Mouse (Mus musculus): ENCODE measurements at regions not wholly inside any gene's neighbourhood (a gene's known extent, or its start where the extent isn't known, plus 50 kb on each side); places are given as distances from the start of the nearest gene placed in this dataset.

GRCm38 (mm10) chr16:95921169-95921568 is 69.6 kb downstream of the Psmg1 start:
- H3K27me3 ChIP-seq (ENCODE audit: insufficient read depth, low read length), result no peaks in the 10 kb centered on the region
- 84% methylated on average over 4 of the region's 4 CpGs for WGBS
- no peaks in the 10 kb centered on the region for H3K9me3 ChIP-seq (ENCODE audit: low read length)
- no peak overlapping the region for H3K4me3 ChIP-seq (ENCODE audit: low read length)
- H3K4me1 ChIP-seq (ENCODE audit: insufficient read depth, low read length), result no peaks in the 10 kb centered on the region
- no peak overlapping the region for H3K27ac ChIP-seq
- H3K36me3 ChIP-seq (ENCODE audit: insufficient read depth, low read length), result no peaks in the 10 kb centered on the region
- ATAC-seq, result no peak
- TF ChIP-seq CTCF (IDR thresholded peaks at IDR 0.05; ENCODE audit: low read depth), result no peak
- no peak overlapping the region for H3K9ac ChIP-seq (replicated peaks; ENCODE audit: low read length)
- no peak for DNase-seq (ENCODE audit: low spot score)
- H3K4me2 ChIP-seq (ENCODE audit: low read depth, low read length), result no peak overlapping the region

GRCm38 (mm10) chr16:95918651-95919425 is 71.9 kb downstream of the Psmg1 start:
- Histone ChIP-seq H3K27ac (no peak overlapping the region), H3K27me3 (ENCODE audit: insufficient read depth, low read length) (no peaks in the 10 kb centered on the region), H3K36me3 (ENCODE audit: insufficient read depth, low read length) (no peaks in the 10 kb centered on the region), H3K4me1 (ENCODE audit: insufficient read depth, low read length) (no peaks in the 10 kb centered on the region), H3K9ac (replicated peaks; ENCODE audit: low read length) (no peak overlapping the region), H3K9me3 (ENCODE audit: low read length) (no peaks in the 10 kb centered on the region), H3K4me3 (ENCODE audit: low read length) (no peak overlapping the region), H3K4me2 (ENCODE audit: low read depth, low read length) (no peak overlapping the region)
- DNase-seq (ENCODE audit: low spot score) (no peak), ATAC-seq (no peak)
- 93% methylated on average over 16 of the region's 16 CpGs for WGBS
- no peak for TF ChIP-seq CTCF (IDR thresholded peaks at IDR 0.05; ENCODE audit: low read depth)

- no peak overlapping the region for H3K27ac ChIP-seq
- H3K27me3 ChIP-seq (ENCODE audit: insufficient read depth, low read length), result no peaks in the 10 kb centered on the region
- no peaks in the 10 kb centered on the region for H3K4me1 ChIP-seq (ENCODE audit: insufficient read depth, low read length)
- no peak overlapping the region for H3K9ac ChIP-seq (replicated peaks; ENCODE audit: low read length)
- no peak for DNase-seq (ENCODE audit: low spot score)
- no peak overlapping the region for H3K4me3 ChIP-seq (ENCODE audit: low read length)
- TF ChIP-seq CTCF (IDR thresholded peaks at IDR 0.05; ENCODE audit: low read depth), result no peak
- 73% methylated on average over 14 of the region's 14 CpGs for WGBS
- no peaks in the 10 kb centered on the region for H3K9me3 ChIP-seq (ENCODE audit: low read length)
- no peaks in the 10 kb centered on the region for H3K36me3 ChIP-seq (ENCODE audit: insufficient read depth, low read length)
- no peak for ATAC-seq
- no peak overlapping the region for H3K4me2 ChIP-seq (ENCODE audit: low read depth, low read length)
These were observed 72.9 kb downstream of the Psmg1 start for GRCm38 (mm10) chr16:95917635-95918407.

GRCm38 (mm10) chr16:95913879-95914278 is 76.9 kb downstream of the Psmg1 start:
- DNase-seq (ENCODE audit: low spot score), result no peak

GRCm38 (mm10) chr16:95904531-95905165 is 86.1 kb downstream of the Psmg1 start:
- Histone ChIP-seq H3K4me2 (ENCODE audit: low read depth, low read length) (no peak overlapping the region), H3K27me3 (ENCODE audit: insufficient read depth, low read length) (no peaks in the 10 kb centered on the region), H3K9ac (replicated peaks; ENCODE audit: low read length) (no peak overlapping the region), H3K4me3 (ENCODE audit: low read length) (no peak overlapping the region), H3K9me3 (ENCODE audit: low read length) (no peaks in the 10 kb centered on the region), H3K4me1 (ENCODE audit: insufficient read depth, low read length) (no peaks in the 10 kb centered on the region), H3K27ac (no peak overlapping the region), H3K36me3 (ENCODE audit: insufficient read depth, low read length) (no peaks in the 10 kb centered on the region)
- no peak for TF ChIP-seq CTCF (IDR thresholded peaks at IDR 0.05; ENCODE audit: low read depth)
- DNase-seq (ENCODE audit: low spot score) (no peak), ATAC-seq (no peak)
- WGBS, result 85% methylated on average over 6 of the region's 6 CpGs

More at GRCm38 (mm10) chr16:95913879-95914278, 76.9 kb downstream of the Psmg1 start:
- Histone ChIP-seq H3K4me1 (ENCODE audit: insufficient read depth, low read length) (no peaks in the 10 kb centered on the region), H3K4me3 (ENCODE audit: low read length) (no peak overlapping the region), H3K4me2 (ENCODE audit: low read depth, low read length) (no peak overlapping the region), H3K9me3 (ENCODE audit: low read length) (no peaks in the 10 kb centered on the region), H3K36me3 (ENCODE audit: insufficient read depth, low read length) (no peaks in the 10 kb centered on the region), H3K27me3 (ENCODE audit: insufficient read depth, low read length) (no peaks in the 10 kb centered on the region), H3K27ac (no peak overlapping the region), H3K9ac (replicated peaks; ENCODE audit: low read length) (no peak overlapping the region)
- TF ChIP-seq CTCF (IDR thresholded peaks at IDR 0.05; ENCODE audit: low read depth), result no peak
- no peak for ATAC-seq
- 73% methylated on average over 5 of the region's 5 CpGs for WGBS

GRCm38 (mm10) chr16:95903383-95903913 is 87.3 kb downstream of the Psmg1 start:
- no peak for TF ChIP-seq CTCF (IDR thresholded peaks at IDR 0.05; ENCODE audit: low read depth)
- H3K9ac ChIP-seq (replicated peaks; ENCODE audit: low read length), result no peak overlapping the region
- H3K4me3 ChIP-seq (ENCODE audit: low read length), result no peak overlapping the region
- DNase-seq (ENCODE audit: low spot score) (no peak), ATAC-seq (no peak)
- no peaks in the 10 kb centered on the region for H3K36me3 ChIP-seq (ENCODE audit: insufficient read depth, low read length)
- H3K4me2 ChIP-seq (ENCODE audit: low read depth, low read length), result no peak overlapping the region
- H3K27ac ChIP-seq, result no peak overlapping the region
- no peaks in the 10 kb centered on the region for H3K4me1 ChIP-seq (ENCODE audit: insufficient read depth, low read length)
- no peaks in the 10 kb centered on the region for H3K9me3 ChIP-seq (ENCODE audit: low read length)
- 75% methylated on average over 3 of the region's 3 CpGs for WGBS
- no peaks in the 10 kb centered on the region for H3K27me3 ChIP-seq (ENCODE audit: insufficient read depth, low read length)
